Mouse (Mus musculus): Measurements from ENCODE around the gene Rgcc. TPM values are rescaled to one million over a fixed set of nuclear protein-coding genes. Genes with fewer than 3 reads are reported as not detected.

Gene Rgcc
- polyA plus RNA-seq, 1 experiment from 2014 or later = 19.9 TPM

- Histone ChIP-seq H3K4me3 (replicated peaks; ENCODE audit: low read depth, low read length) (no peak overlapping the region), H3K4me1 (ENCODE audit: control insufficient read depth, insufficient read depth, low read length) (0 out of 2 replicates have a peak, but pooled peaks cover 14% of the 10 kb centered on the region), H3K27me3 (ENCODE audit: control insufficient read depth, insufficient read depth, low read length) (no peaks in the 10 kb centered on the region), H3K9ac (replicated peaks; ENCODE audit: low read length) (no peak overlapping the region), H3K4me2 (ENCODE audit: low read length) (no peak overlapping the region), H3K27ac (replicated peaks; ENCODE audit: low read depth, low read length) (no peak overlapping the region), H3K36me3 (ENCODE audit: control insufficient read depth, insufficient read depth, low read length) (no peaks in the 10 kb centered on the region), H3K9me3 (ENCODE audit: control insufficient read depth, low read length) (no peaks in the 10 kb centered on the region)
- ATAC-seq (ENCODE audit: low FRiP score, low TSS enrichment) (no peak), DNase-seq (no peak)
- WGBS = 91% methylated on average over 1 of the region's 1 CpGs
Measured at GRCm38 (mm10) chr14:79269551-79269950, 31.9 kb downstream of the Rgcc start.

DNA sequence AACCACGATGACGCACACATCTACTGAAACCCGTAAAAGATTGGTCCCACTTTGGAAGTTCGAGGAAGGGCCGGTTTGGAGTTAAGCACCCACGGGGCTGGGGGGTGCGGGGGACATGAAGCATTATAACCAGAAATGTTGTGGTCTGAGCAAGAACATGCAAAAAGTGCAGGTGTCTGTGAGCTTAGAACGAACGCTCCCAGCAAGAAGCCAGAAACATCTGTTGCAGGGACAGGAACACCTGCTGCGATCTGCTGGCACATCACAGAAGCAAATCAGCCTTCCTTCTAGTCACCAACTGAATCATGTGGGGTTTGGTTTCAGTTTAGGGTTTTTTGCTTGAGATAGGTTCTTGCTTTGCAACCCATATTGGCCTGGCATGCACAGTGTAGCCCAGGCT is 33.6 kb downstream of the Rgcc start:
- Histone ChIP-seq H3K4me1 (ENCODE audit: control insufficient read depth, insufficient read depth, low read length) (0 out of 2 replicates have a peak, but pooled peaks cover under 1% of the 10 kb centered on the region), H3K9ac (replicated peaks; ENCODE audit: low read length) (no peak overlapping the region), H3K36me3 (ENCODE audit: control insufficient read depth, insufficient read depth, low read length) (no peaks in the 10 kb centered on the region), H3K9me3 (ENCODE audit: control insufficient read depth, low read length) (no peaks in the 10 kb centered on the region), H3K4me3 (replicated peaks; ENCODE audit: low read depth, low read length) (no peak overlapping the region), H3K27ac (replicated peaks; ENCODE audit: low read depth, low read length) (no peak overlapping the region), H3K27me3 (ENCODE audit: control insufficient read depth, insufficient read depth, low read length) (no peaks in the 10 kb centered on the region), H3K4me2 (ENCODE audit: low read length) (no peak overlapping the region)
- ATAC-seq (ENCODE audit: low FRiP score, low TSS enrichment) = no peak
- no peak for DNase-seq
- WGBS = 94% methylated on average over 10 of the region's 10 CpGs

DNA sequence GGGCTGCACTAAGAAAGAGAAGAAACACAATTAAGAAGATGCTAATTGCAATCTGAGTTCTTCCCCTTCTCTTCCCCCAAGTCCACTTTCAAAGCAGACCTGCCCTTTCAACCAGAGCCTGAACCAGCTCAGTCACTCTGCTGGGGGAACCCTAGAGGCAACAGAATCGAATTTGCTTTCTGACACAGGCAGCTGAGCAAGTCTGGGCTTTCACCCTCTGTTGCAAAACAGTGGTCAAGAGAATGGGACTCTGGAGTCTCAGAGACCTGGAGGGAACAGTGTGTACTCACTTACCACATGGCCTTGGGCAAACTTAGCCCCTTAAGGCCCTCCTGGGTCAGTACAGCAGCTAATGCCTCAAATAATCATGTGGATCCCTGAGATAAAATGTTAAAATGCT is 34.1 kb downstream of the Rgcc start:
- no peaks in the 10 kb centered on the region for H3K27me3 ChIP-seq (ENCODE audit: control insufficient read depth, insufficient read depth, low read length)
- no peaks in the 10 kb centered on the region for H3K36me3 ChIP-seq (ENCODE audit: control insufficient read depth, insufficient read depth, low read length)
- H3K9me3 ChIP-seq (ENCODE audit: control insufficient read depth, low read length) = no peaks in the 10 kb centered on the region
- 74% methylated on average over 1 of the region's 1 CpGs for WGBS
- no peak overlapping the region for H3K4me3 ChIP-seq (replicated peaks; ENCODE audit: low read depth, low read length)
- H3K4me1 ChIP-seq (ENCODE audit: control insufficient read depth, insufficient read depth, low read length) = no peaks in the 10 kb centered on the region
- no peak for DNase-seq
- H3K9ac ChIP-seq (replicated peaks; ENCODE audit: low read length) = no peak overlapping the region
- ATAC-seq (ENCODE audit: low FRiP score, low TSS enrichment) = no peak
- no peak overlapping the region for H3K4me2 ChIP-seq (ENCODE audit: low read length)
- no peak overlapping the region for H3K27ac ChIP-seq (replicated peaks; ENCODE audit: low read depth, low read length)

DNA sequence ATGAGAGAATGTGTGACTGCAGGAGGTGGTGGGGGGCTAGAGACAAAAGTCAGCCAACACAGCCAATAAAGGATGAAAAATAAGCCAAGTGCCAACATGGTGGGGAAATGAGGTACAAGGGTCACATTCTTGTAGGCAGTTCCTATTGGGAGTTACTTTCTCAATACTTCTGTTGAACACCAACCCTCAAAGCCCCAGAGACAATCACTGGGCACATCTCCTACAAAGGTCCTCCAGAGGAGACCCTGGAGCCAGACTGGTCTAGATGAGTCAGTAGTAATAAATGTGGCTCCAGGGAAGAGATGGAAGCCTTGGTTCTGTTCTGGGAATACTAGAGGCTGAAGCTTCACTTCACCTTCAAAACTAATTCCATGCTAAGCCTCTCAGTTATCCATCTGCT is 35.0 kb downstream of the Rgcc start:
- H3K9ac ChIP-seq (replicated peaks; ENCODE audit: low read length) = no peak overlapping the region
- no peak for ATAC-seq (ENCODE audit: low FRiP score, low TSS enrichment)
- H3K27me3 ChIP-seq (ENCODE audit: control insufficient read depth, insufficient read depth, low read length) = no peaks in the 10 kb centered on the region
- no peaks in the 10 kb centered on the region for H3K36me3 ChIP-seq (ENCODE audit: control insufficient read depth, insufficient read depth, low read length)
- no peak overlapping the region for H3K27ac ChIP-seq (replicated peaks; ENCODE audit: low read depth, low read length)
- no peak for DNase-seq
- no peaks in the 10 kb centered on the region for H3K9me3 ChIP-seq (ENCODE audit: control insufficient read depth, low read length)
- no peak overlapping the region for H3K4me2 ChIP-seq (ENCODE audit: low read length)
- H3K4me3 ChIP-seq (replicated peaks; ENCODE audit: low read depth, low read length) = no peak overlapping the region
- H3K4me1 ChIP-seq (ENCODE audit: control insufficient read depth, insufficient read depth, low read length) = no peaks in the 10 kb centered on the region

- WGBS = 89% methylated on average over 6 of the region's 6 CpGs
Measured at GRCm38 (mm10) chr14:79265738-79266137, 35.7 kb downstream of the Rgcc start.

GRCm38 (mm10) chr14:79263321-79263720 is 38.1 kb downstream of the Rgcc start:
- Histone ChIP-seq H3K4me3 (replicated peaks; ENCODE audit: low read depth, low read length) (no peak overlapping the region), H3K27ac (replicated peaks; ENCODE audit: low read depth, low read length) (no peak overlapping the region), H3K9ac (replicated peaks; ENCODE audit: low read length) (no peak overlapping the region), H3K9me3 (ENCODE audit: control insufficient read depth, low read length) (no peaks in the 10 kb centered on the region), H3K4me1 (ENCODE audit: control insufficient read depth, insufficient read depth, low read length) (no peaks in the 10 kb centered on the region), H3K4me2 (ENCODE audit: low read length) (no peak overlapping the region), H3K36me3 (ENCODE audit: control insufficient read depth, insufficient read depth, low read length) (no peaks in the 10 kb centered on the region), H3K27me3 (ENCODE audit: control insufficient read depth, insufficient read depth, low read length) (no peaks in the 10 kb centered on the region)
- 91% methylated on average over 3 of the region's 3 CpGs for WGBS
- ATAC-seq (ENCODE audit: low FRiP score, low TSS enrichment) (no peak), DNase-seq (no peak)

More at GRCm38 (mm10) chr14:79265738-79266137, 35.7 kb downstream of the Rgcc start:
- H3K27ac ChIP-seq (replicated peaks; ENCODE audit: low read depth, low read length) = no peak overlapping the region
- no peak overlapping the region for H3K4me2 ChIP-seq (ENCODE audit: low read length)
- no peak overlapping the region for H3K4me3 ChIP-seq (replicated peaks; ENCODE audit: low read depth, low read length)
- H3K36me3 ChIP-seq (ENCODE audit: control insufficient read depth, insufficient read depth, low read length) = no peaks in the 10 kb centered on the region
- H3K4me1 ChIP-seq (ENCODE audit: control insufficient read depth, insufficient read depth, low read length) = no peaks in the 10 kb centered on the region
- H3K27me3 ChIP-seq (ENCODE audit: control insufficient read depth, insufficient read depth, low read length) = no peaks in the 10 kb centered on the region
- ATAC-seq (ENCODE audit: low FRiP score, low TSS enrichment) = no peak
- no peak overlapping the region for H3K9ac ChIP-seq (replicated peaks; ENCODE audit: low read length)
- DNase-seq = no peak
- H3K9me3 ChIP-seq (ENCODE audit: control insufficient read depth, low read length) = no peaks in the 10 kb centered on the region

DNA sequence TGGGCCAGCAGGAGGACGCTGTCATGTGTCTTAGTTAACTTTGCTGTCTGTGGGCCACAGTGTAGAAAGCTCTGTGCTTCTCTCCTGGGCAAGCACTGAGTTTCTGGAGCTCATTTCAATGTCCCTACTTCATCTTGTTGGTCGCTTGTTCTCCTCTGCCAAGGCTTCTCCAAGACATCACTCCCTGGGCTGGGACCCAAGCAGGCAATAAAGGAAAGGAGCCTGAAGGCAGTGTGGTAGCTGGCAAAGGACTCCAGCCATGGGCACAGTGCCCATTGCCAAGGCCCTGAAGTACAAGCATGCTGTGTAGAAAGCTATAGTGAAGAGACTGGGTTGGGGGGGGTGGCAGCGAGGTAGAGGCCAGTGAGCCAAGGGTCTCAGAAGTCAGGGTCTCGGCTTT is 38.8 kb downstream of the Rgcc start:
- H3K27ac ChIP-seq (replicated peaks; ENCODE audit: low read depth, low read length) = no peak overlapping the region
- no peaks in the 10 kb centered on the region for H3K9me3 ChIP-seq (ENCODE audit: control insufficient read depth, low read length)
- WGBS = 88% methylated on average over 4 of the region's 4 CpGs
- no peak overlapping the region for H3K4me2 ChIP-seq (ENCODE audit: low read length)
- ATAC-seq (ENCODE audit: low FRiP score, low TSS enrichment) (no peak), DNase-seq (peak; percentile 26)
- H3K4me1 ChIP-seq (ENCODE audit: control insufficient read depth, insufficient read depth, low read length) = no peaks in the 10 kb centered on the region
- H3K27me3 ChIP-seq (ENCODE audit: control insufficient read depth, insufficient read depth, low read length) = no peaks in the 10 kb centered on the region
- H3K36me3 ChIP-seq (ENCODE audit: control insufficient read depth, insufficient read depth, low read length) = no peaks in the 10 kb centered on the region
- H3K4me3 ChIP-seq (replicated peaks; ENCODE audit: low read depth, low read length) = no peak overlapping the region
- H3K9ac ChIP-seq (replicated peaks; ENCODE audit: low read length) = no peak overlapping the region

GRCm38 (mm10) chr14:79259062-79259779 is 42.2 kb downstream of the Rgcc start:
- WGBS = 89% methylated on average over 10 of the region's 10 CpGs
- Histone ChIP-seq H3K4me3 (replicated peaks; ENCODE audit: low read depth, low read length) (no peak overlapping the region), H3K9me3 (ENCODE audit: control insufficient read depth, low read length) (no peaks in the 10 kb centered on the region), H3K27ac (replicated peaks; ENCODE audit: low read depth, low read length) (no peak overlapping the region), H3K27me3 (ENCODE audit: control insufficient read depth, insufficient read depth, low read length) (no peaks in the 10 kb centered on the region), H3K4me1 (ENCODE audit: control insufficient read depth, insufficient read depth, low read length) (no peaks in the 10 kb centered on the region), H3K9ac (replicated peaks; ENCODE audit: low read length) (no peak overlapping the region), H3K36me3 (ENCODE audit: control insufficient read depth, insufficient read depth, low read length) (no peaks in the 10 kb centered on the region), H3K4me2 (ENCODE audit: low read length) (no peak overlapping the region)
- no peak for ATAC-seq (ENCODE audit: low FRiP score, low TSS enrichment)
- no peak for DNase-seq

DNA sequence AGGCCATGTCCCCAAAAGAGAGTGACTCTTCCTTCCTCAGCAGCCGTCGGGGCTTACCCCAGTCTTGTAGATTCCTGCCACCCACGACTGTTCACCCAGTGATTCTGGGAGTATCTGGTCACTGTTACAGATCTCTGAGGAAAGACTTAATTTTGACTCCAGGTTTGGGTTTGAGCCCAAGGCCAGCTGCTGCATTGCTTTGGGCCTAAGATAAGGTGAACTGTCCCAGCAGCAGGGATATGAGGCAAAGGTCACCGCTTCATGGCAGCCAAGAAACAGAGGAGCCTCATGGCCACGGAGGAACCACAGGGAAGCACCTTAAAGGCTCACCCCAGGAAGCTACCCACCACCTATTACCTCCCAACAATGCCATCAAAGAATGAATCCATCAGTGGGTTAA is 44.8 kb downstream of the Rgcc start:
- DNase-seq = no peak

More for the DNA sequence above, 44.8 kb downstream of the Rgcc start:
- Histone ChIP-seq H3K9ac (replicated peaks; ENCODE audit: low read length) (no peak overlapping the region), H3K4me3 (replicated peaks; ENCODE audit: low read depth, low read length) (no peak overlapping the region), H3K4me1 (ENCODE audit: control insufficient read depth, insufficient read depth, low read length) (no peaks in the 10 kb centered on the region), H3K9me3 (ENCODE audit: control insufficient read depth, low read length) (no peaks in the 10 kb centered on the region), H3K27me3 (ENCODE audit: control insufficient read depth, insufficient read depth, low read length) (no peaks in the 10 kb centered on the region), H3K27ac (replicated peaks; ENCODE audit: low read depth, low read length) (no peak overlapping the region), H3K4me2 (ENCODE audit: low read length) (no peak overlapping the region), H3K36me3 (ENCODE audit: control insufficient read depth, insufficient read depth, low read length) (no peaks in the 10 kb centered on the region)
- no peak for ATAC-seq (ENCODE audit: low FRiP score, low TSS enrichment)
- WGBS = 92% methylated on average over 5 of the region's 5 CpGs
